Mouse (Mus musculus) bone marrow macrophage, adult 2 months (primary cell): ENCODE results near the gene Itsn1.

ENCODE experiments used
- CTCF ChIP-seq: IDR thresholded peaks from 2 replicates; pipeline ENCODE4 v1.5.1; 2012; ENCODE audit warnings: low read depth, mild to moderate bottlenecking, low read length, moderate library complexity
- POLR2A ChIP-seq: IDR thresholded peaks from 2 replicates; pipeline ENCODE4 v1.6.1; 2012; ENCODE audit warnings: mild to moderate bottlenecking, low read depth, low read length, borderline replicate concordance

- no peak for TF ChIP-seq CTCF
- no peak for TF ChIP-seq POLR2A
These were observed 84.5 kb downstream of the Itsn1 start for GRCm38 (mm10) chr16:91813543-91813942.
